Mouse (Mus musculus) olfactory bulb, adult 2 months (tissue): ENCODE results near the gene Ctsz.

Experiments used
- CTCF ChIP-seq: fragments of 200-500 bp; IDR thresholded peaks from 2 replicates; pipeline ENCODE4 v1.5.1; 2012; ENCODE audit warnings: low read depth, mild to moderate bottlenecking, low read length, moderate library complexity; ENCODE audit not compliant: insufficient read depth
- POLR2A ChIP-seq: fragments of 200-500 bp; IDR thresholded peaks from 2 replicates; pipeline ENCODE4 v1.6.1; 2012; ENCODE audit warnings: mild to moderate bottlenecking, low read depth, low read length, moderate library complexity; ENCODE audit not compliant: insufficient read depth

DNA sequence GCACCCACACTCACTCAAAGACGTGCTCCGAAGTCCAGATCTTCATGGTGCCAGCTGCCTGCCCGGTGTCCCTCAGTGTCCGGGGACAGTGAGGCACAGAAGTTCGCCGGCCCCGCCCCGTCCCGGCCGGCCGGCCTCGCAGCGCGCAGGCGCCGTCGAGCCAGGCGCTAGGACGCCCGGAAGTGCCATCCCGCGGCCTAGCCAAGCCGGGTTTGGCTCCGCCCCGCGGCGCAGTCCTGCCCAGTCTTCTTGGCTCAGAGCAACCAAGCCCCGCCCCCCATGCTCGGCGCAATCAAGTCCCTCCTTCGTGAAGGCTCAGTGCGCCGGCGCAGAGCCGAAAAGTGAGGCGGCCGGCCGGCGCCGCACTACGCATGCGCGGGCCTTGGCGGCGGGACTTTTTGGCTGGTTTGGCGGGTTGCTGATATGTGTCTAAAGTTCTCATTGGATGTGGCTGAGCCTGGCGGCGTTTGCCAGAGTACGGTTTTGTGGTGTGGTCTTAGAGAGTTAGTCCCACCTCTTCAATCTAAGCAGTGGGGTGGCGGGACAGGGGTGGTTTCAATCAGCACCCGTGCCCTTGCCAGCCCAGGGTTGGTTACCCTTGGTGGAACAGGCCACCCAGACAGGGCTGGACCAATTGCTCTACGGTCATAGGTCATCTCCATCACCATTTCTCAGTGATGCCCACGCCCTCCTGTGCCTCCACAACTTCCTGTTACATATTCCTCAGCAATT is 34.1 kb upstream of the Ctsz start, which contains the start of gene Prelid3b:
- TF ChIP-seq CTCF (no peak), POLR2A (peak; percentile 34; the same call in 1 of the 2 replicates)
